Mouse (Mus musculus) liver, embryonic 14 days (tissue): ENCODE measurements around the gene Srrt. TPM values are rescaled to one million over a fixed set of nuclear protein-coding genes. Genes with fewer than 3 reads are reported as not detected.

Experiments
- polyA plus RNA-seq: library from polyadenylated mRNA; depleted of rRNA; stranded (reverse); fragments of >200 nt; gene quantifications from 2 replicates; pipeline ENCODE4 v1.2.3, GENCODE M21; 2012; rRNA removed

Gene Srrt
- polyA plus RNA-seq = 103 and 106 TPM in 2 replicates

GRCm38 (mm10) chr5:137307071-137307912 is at the start of gene Srrt:
Srrt (minus strand) TSS chr5:137307674.

GRCm38 (mm10) chr5:137349384-137350204 is 42.1 kb upstream of the Srrt start, which contains the start of gene Ephb4:
Ephb4 (plus strand) TSS chr5:137350109.

GRCm38 (mm10) chr5:137333512-137334174 is 26.2 kb upstream of the Srrt start, which contains the start of gene Slc12a9:
Slc12a9 (minus strand) TSS chr5:137333597.

GRCm38 (mm10) chr5:137314193-137315083 is 7.0 kb upstream of the Srrt start, which contains the start of gene Trip6:
Trip6 (minus strand) TSS chr5:137314404.

GRCm38 (mm10) chr5:137293839-137294743 is 13.4 kb downstream of the Srrt start, which contains the start of gene Ufsp1:
Ufsp1 (plus strand) TSS chr5:137294629.

GRCm38 (mm10) chr5:137287032-137287952 is 20.2 kb downstream of the Srrt start, which contains the start of gene Ache:
Ache (plus strand) TSS chr5:137287519.

Other genes with a start within 250 kb of the Srrt start
- 0.17 and 0.20 TPM in 2 replicates for gene Serpine1, start 235.4 kb downstream of the Srrt start, polyA plus RNA-seq
- gene Trim56, start 191.5 kb downstream of the Srrt start, polyA plus RNA-seq = 4.1 and 6.0 TPM in 2 replicates
- gene Muc3, start 158.4 kb downstream of the Srrt start, polyA plus RNA-seq = not detected in 2 replicates
- gene Muc3a, start 95.3 kb downstream of the Srrt start, polyA plus RNA-seq = 0.06 and 0.08 TPM in 2 replicates
- gene Ache, start 20.2 kb downstream of the Srrt start, polyA plus RNA-seq = 15.0 and 20.1 TPM in 2 replicates
- gene Ufsp1, start 13.0 kb downstream of the Srrt start, polyA plus RNA-seq = 7.1 and 9.5 TPM in 2 replicates
- gene Trip6, start 6.7 kb upstream of the Srrt start, polyA plus RNA-seq = 6.6 and 7.1 TPM in 2 replicates
- 2.0 and 2.3 TPM in 2 replicates for gene Slc12a9, start 25.9 kb upstream of the Srrt start, polyA plus RNA-seq
- gene Ephb4, start 42.4 kb upstream of the Srrt start, polyA plus RNA-seq = 7.3 and 7.7 TPM in 2 replicates
- gene Zan, start 169.4 kb upstream of the Srrt start, polyA plus RNA-seq = 0.14 and 0.20 TPM in 2 replicates
- gene Pop7, start 194.8 kb upstream of the Srrt start, polyA plus RNA-seq = 20.0 and 23.2 TPM in 2 replicates
- gene Gigyf1, start 210.9 kb upstream of the Srrt start, polyA plus RNA-seq = 5.6 and 5.7 TPM in 2 replicates
- 0.26 and 0.44 TPM in 2 replicates for gene Epo, start 225.6 kb upstream of the Srrt start, polyA plus RNA-seq
- 173 and 208 TPM in 2 replicates for gene Gnb2, start 225.8 kb upstream of the Srrt start, polyA plus RNA-seq
- gene Actl6b, start 245.8 kb upstream of the Srrt start, polyA plus RNA-seq = 0.03 TPM in 1 of 2 replicates, not detected in the other